Mouse (Mus musculus): ENCODE measurements around the gene Ap1s1. TPM values are rescaled to one million over a fixed set of nuclear protein-coding genes. Genes with fewer than 3 reads are reported as not detected.

The Ap1s1 gene
- polyA plus RNA-seq, 1 experiment from 2014 or later: 146 TPM

DNA sequence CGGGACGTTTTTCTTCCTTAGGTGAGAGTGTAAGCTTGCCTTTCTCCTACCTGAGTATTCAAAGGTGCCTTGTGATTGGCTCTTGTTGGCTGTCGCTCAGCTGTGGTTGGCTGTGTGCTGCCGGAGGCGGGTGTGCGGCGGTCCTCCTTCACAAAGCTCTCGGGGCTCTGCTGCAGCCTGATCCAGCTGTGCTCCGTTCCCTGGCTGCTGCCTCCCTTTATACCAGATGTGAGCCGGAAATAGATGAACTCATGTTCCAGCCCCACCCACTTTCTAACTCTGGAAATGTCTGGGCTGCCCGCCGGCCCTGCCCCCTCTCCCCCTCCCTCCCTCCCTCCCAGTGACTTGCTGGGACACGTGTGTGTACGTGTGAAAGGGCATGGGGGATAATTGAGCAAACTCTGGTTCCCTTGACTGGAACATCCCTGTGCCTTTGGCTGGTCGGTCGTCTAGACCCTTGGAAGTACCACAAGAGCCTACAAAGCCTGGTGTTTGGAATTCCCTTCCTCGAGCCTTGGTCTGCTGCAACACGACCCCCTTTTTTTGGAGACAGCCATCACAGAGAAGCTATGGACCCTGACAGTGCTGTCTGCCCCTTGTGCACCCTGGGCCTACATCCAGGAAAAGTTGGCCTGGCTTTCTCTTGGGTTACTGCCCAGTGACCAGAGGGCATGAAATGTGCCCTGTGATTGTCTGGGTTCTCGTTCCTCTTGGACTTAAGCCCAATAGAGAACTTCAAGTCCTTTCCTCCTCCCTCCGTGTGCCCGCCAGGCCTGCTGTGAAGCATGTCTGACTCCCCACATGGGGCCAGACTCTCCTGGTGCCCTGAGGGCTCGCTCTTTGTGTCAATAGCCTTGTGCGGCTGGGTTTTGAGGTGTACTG, 26.4 kb upstream of the Ap1s1 start, which contains the start of gene Serpine1:
Gene Serpine1 (minus strand): TSS at position 190 of the 882 bp plus-strand sequence.
- Histone ChIP-seq H3K9ac (ENCODE audit: low read length) (0 out of 2 replicates have a peak within 1 kb of the TSS, but pooled peaks have one; percentile 13), H3K4me2 (replicated peaks; ENCODE audit: low read depth) (peak within 1 kb of the TSS; percentile 54), H3K9me3 (ENCODE audit: control insufficient read depth, low read length) (no peaks in the 10 kb centered on the region), H3K36me3 (ENCODE audit: control insufficient read depth, insufficient read depth, low read length) (no peaks in the 10 kb centered on the region; the same call in 1 of the 2 replicates), H3K4me1 (replicated peaks; ENCODE audit: control insufficient read depth, insufficient read depth) (peaks cover 4% of the 10 kb centered on the region; the same call in 1 of the 2 replicates), H3K27me3 (ENCODE audit: control insufficient read depth, insufficient read depth, low read length) (no peaks in the 10 kb centered on the region), H3K4me3 (ENCODE audit: low read depth, low read length) (peak within 1 kb of the TSS; percentile 18; the same call in 1 of the 2 replicates), H3K27ac (replicated peaks) (peak within 1 kb of the TSS; percentile 84)
- ATAC-seq (ENCODE audit: low FRiP score, low TSS enrichment) (peak; percentile 89), DNase-seq (ENCODE audit: low spot score) (peak; percentile 79)
- WGBS: 7% methylated on average over 23 of the region's 23 CpGs
- TF ChIP-seq CTCF (IDR thresholded peaks at IDR 0.05; ENCODE audit: low read depth) (no peak), EP300 (optimal IDR thresholded peaks at IDR 0.05) (peak; percentile 40)

DNA sequence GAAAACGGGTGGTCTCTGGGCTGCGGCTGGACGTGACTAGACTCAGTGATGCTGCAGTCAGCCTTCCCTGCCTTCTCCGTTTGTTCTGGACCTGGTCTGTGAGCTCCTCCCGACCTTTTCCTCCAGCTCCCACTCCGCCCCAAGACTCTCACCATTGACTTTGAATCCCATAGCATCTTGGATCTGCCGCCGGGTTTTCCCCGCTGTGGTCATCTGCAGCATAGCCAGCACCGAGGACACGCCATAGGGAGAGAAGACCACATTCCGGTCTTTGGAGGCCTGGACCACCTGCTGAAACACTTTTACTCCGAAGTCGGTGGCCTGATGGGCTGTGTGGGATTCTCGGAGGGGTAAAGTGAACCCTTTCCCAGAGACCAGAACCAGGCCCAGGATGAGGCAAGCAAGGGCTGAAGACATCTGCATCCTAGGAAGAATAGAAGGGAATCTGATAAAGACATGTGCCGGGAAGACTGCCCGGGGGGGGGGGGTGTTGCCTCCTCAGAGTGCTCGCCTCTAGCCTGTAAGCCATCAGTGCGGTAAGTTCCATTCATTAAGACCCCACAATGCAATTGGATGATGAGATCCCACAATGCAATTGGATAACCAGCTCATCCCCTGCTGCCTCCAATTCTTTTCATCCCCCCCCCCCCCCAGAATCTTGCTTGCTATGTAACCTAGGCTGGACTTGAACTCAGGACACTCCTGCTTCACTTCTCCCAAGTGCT, 25.1 kb upstream of the Ap1s1 start:
- Histone ChIP-seq H3K9me3 (ENCODE audit: control insufficient read depth, low read length) (no peaks in the 10 kb centered on the region), H3K9ac (ENCODE audit: low read length) (no peak overlapping the region), H3K4me3 (ENCODE audit: low read depth, low read length) (no peak overlapping the region), H3K36me3 (ENCODE audit: control insufficient read depth, insufficient read depth, low read length) (no peaks in the 10 kb centered on the region; the same call in 1 of the 2 replicates), H3K4me1 (replicated peaks; ENCODE audit: control insufficient read depth, insufficient read depth) (peaks cover 4% of the 10 kb centered on the region; the same call in 1 of the 2 replicates), H3K27me3 (ENCODE audit: control insufficient read depth, insufficient read depth, low read length) (no peaks in the 10 kb centered on the region), H3K4me2 (replicated peaks; ENCODE audit: low read depth) (peak overlapping the region; percentile 54), H3K27ac (replicated peaks) (no peak overlapping the region)
- DNase-seq (ENCODE audit: low spot score) (no peak), ATAC-seq (ENCODE audit: low FRiP score, low TSS enrichment) (no peak)
- 90% methylated on average over 18 of the region's 19 CpGs for WGBS
- TF ChIP-seq CTCF (IDR thresholded peaks at IDR 0.05; ENCODE audit: low read depth) (no peak), EP300 (optimal IDR thresholded peaks at IDR 0.05) (no peak)

DNA sequence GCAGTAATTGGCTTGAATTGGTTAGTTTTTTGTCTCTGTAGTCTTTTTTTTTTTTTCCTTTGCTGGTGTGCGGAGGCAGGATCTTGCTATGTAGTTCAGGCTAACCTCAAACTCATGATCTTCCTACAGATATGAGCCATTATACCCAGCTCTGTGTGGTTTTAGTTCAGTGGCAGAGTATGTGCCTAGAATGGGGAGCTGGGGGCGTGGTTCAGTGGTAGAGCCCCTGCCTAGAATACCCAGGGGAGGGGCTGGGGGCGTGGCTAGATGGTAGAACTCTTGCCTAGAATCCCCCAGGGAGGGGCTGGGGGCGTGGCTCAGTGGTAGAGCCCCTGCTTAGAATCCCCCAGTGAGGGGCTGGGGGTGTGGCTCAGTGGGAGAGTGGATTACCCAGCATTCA, 22.8 kb upstream of the Ap1s1 start:
- 76% methylated on average over 4 of the region's 4 CpGs for WGBS
- ATAC-seq (ENCODE audit: low FRiP score, low TSS enrichment): no peak
- Histone ChIP-seq H3K9me3 (ENCODE audit: control insufficient read depth, low read length) (no peaks in the 10 kb centered on the region), H3K4me1 (replicated peaks; ENCODE audit: control insufficient read depth, insufficient read depth) (peaks cover 2% of the 10 kb centered on the region; the same call in 1 of the 2 replicates), H3K9ac (ENCODE audit: low read length) (no peak overlapping the region), H3K36me3 (ENCODE audit: control insufficient read depth, insufficient read depth, low read length) (no peaks in the 10 kb centered on the region; the same call in 1 of the 2 replicates), H3K27ac (replicated peaks) (no peak overlapping the region), H3K27me3 (ENCODE audit: control insufficient read depth, insufficient read depth, low read length) (no peaks in the 10 kb centered on the region), H3K4me2 (replicated peaks; ENCODE audit: low read depth) (no peak overlapping the region), H3K4me3 (ENCODE audit: low read depth, low read length) (no peak overlapping the region)
- no peak for DNase-seq (ENCODE audit: low spot score)
- TF ChIP-seq EP300 (optimal IDR thresholded peaks at IDR 0.05) (no peak), CTCF (IDR thresholded peaks at IDR 0.05; ENCODE audit: low read depth) (no peak)

DNA sequence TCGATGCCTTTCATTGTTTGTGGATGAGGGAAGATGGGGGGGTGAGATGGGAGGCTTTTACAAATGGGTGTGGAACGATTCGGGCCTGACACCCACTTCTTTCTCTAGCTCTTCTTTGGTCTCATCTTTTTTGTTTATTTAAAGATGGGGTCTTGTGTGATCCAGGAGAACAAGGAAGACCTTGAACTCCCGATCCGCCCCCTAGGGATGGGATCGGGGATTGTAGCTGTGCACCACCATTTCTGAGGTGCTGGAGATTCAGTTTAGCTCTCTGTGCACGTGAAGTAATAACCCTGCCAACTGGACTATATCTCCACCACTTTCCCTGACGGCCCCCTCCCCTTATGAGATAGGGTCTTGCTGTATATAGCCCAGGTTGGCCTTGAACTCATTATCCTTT, 20.0 kb upstream of the Ap1s1 start:
- WGBS: 66% methylated on average over 8 of the region's 8 CpGs
- no peak for ATAC-seq (ENCODE audit: low FRiP score, low TSS enrichment)
- DNase-seq (ENCODE audit: low spot score): no peak
- Histone ChIP-seq H3K27ac (replicated peaks) (no peak overlapping the region), H3K36me3 (ENCODE audit: control insufficient read depth, insufficient read depth, low read length) (no peaks in the 10 kb centered on the region; the same call in 1 of the 2 replicates), H3K4me2 (replicated peaks; ENCODE audit: low read depth) (no peak overlapping the region), H3K9me3 (ENCODE audit: control insufficient read depth, low read length) (no peaks in the 10 kb centered on the region), H3K9ac (ENCODE audit: low read length) (no peak overlapping the region), H3K4me1 (replicated peaks; ENCODE audit: control insufficient read depth, insufficient read depth) (no peaks in the 10 kb centered on the region), H3K27me3 (ENCODE audit: control insufficient read depth, insufficient read depth, low read length) (no peaks in the 10 kb centered on the region), H3K4me3 (ENCODE audit: low read depth, low read length) (no peak overlapping the region)
- TF ChIP-seq EP300 (optimal IDR thresholded peaks at IDR 0.05) (no peak), CTCF (IDR thresholded peaks at IDR 0.05; ENCODE audit: low read depth) (peak; percentile 18; the same call in 1 of the 2 replicates)

DNA sequence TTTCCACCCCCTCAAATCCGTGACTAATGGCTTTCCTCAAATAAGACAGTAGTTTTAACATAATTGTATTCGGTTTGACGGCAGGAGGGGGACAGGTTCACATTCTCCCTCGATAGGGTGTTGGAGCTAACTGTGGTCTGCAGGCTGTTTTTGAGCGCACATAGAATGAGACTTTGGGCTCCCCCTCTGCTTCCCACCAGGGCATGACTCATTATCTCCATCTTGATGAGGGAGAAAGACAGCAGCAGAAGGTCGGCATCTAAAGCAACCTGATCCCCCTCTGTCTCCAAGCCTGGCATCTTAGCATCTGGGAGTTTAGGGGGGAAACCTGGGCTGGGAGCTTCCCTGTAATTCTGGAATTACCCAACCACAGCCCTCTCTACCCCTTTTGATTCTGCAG, 19.5 kb upstream of the Ap1s1 start:
- 69% methylated on average over 6 of the region's 6 CpGs for WGBS
- Histone ChIP-seq H3K27me3 (ENCODE audit: control insufficient read depth, insufficient read depth, low read length) (no peaks in the 10 kb centered on the region), H3K36me3 (ENCODE audit: control insufficient read depth, insufficient read depth, low read length) (no peaks in the 10 kb centered on the region; the same call in 1 of the 2 replicates), H3K27ac (replicated peaks) (no peak overlapping the region), H3K4me1 (replicated peaks; ENCODE audit: control insufficient read depth, insufficient read depth) (no peaks in the 10 kb centered on the region), H3K4me3 (ENCODE audit: low read depth, low read length) (no peak overlapping the region), H3K4me2 (replicated peaks; ENCODE audit: low read depth) (no peak overlapping the region), H3K9ac (ENCODE audit: low read length) (no peak overlapping the region), H3K9me3 (ENCODE audit: control insufficient read depth, low read length) (no peaks in the 10 kb centered on the region)
- ATAC-seq (ENCODE audit: low FRiP score, low TSS enrichment) (no peak), DNase-seq (ENCODE audit: low spot score) (no peak)
- TF ChIP-seq CTCF (IDR thresholded peaks at IDR 0.05; ENCODE audit: low read depth) (no peak), EP300 (optimal IDR thresholded peaks at IDR 0.05) (no peak)

All from stomach, postnatal 0 days (tissue).